Mouse (Mus musculus) testis, adult 2 months (tissue): ENCODE measurements around the gene Adamtsl4.

Experiments
- CTCF ChIP-seq: fragments of 200-500 bp; IDR thresholded peaks from 2 replicates; pipeline ENCODE4 v1.5.1; 2012; ENCODE audit warnings: low read depth, mild to moderate bottlenecking, inconsistent platforms, low read length, moderate library complexity; ENCODE audit not compliant: control insufficient read depth, insufficient read depth, insufficient replicate concordance
- POLR2A ChIP-seq: fragments of 200-500 bp; IDR thresholded peaks from 2 replicates; pipeline ENCODE4 v1.6.1; 2012; ENCODE audit warnings: low read depth, mild to moderate bottlenecking, inconsistent platforms, low read length, moderate library complexity; ENCODE audit not compliant: control insufficient read depth

- TF ChIP-seq CTCF (no peak), POLR2A (no peak)
These were observed 42.1 kb downstream of the Adamtsl4 start for GRCm38 (mm10) chr3:95645313-95646235.
